Mouse (Mus musculus): Measurements from ENCODE around the gene Grap2.

Grap2 gene

DNA sequence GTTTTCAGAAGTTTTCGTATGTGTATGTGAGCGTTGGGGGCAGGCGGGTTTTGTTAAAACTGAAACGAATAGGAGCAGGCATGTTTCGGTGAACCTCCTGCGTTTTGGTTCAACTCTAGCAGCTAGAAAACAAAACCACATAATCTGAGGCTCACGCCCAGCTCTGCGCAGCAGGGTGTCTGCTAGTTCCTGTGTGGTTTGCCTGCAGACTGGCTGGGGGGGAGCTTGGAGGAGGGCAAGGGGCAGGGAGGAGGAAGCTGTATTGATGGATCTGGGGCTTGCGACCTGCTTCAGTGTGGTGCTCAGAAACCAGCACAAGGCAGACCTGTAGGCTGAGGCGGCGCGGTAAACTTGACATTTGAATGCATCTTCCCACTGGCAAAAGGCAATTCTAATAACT, at the start of gene Grap2:
Gene Grap2, plus strand, starts transcription at position 304 of the 400 bp plus-strand sequence.
- no peak for DNase-seq (ENCODE audit: extremely low read depth, low read depth)

DNA sequence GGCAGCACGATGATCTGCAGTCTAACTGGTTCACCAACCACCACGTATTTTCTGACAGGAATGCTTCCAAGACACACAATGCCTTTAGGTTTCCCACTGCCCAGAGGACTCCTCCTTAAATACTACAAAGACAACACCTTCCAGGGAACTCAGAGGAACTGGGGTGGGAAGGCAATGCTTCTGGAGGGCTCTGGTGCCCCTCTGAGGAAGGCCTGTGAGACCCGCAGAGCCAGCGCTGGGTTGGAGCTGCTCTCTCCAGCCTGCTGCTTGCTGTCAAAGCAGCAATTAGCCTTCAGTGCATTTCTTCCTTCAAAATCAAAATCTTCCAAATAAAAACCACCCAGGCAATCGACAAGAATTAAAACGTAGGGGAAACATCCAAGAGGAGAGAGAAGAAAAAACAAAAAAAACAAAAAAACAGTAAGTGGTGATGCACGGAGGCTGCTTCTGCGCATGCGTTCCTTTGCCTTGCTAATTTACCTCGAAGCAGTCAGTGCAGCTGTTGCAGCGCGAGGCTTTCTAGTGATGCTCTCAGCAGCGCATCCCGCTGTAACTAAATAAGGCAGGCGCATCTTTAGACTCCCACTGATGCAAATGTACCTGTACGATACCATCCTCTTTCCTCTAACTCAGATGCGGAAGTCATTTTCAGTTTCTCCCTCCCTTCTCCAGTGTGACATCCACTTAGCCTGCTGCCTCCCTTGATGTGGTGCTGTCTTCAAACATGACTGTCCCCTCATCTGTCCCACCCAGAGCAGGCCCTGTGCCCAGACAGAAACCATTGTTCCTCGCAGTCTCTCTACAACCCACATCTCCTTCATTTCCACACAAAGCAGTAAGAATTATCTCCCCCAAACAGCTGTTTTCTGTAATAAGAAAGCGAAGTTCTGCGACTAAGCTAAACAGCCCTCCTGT, 42.2 kb upstream of the Grap2 start:
- DNase-seq (ENCODE audit: extremely low read depth, low read depth), result no peak

DNA sequence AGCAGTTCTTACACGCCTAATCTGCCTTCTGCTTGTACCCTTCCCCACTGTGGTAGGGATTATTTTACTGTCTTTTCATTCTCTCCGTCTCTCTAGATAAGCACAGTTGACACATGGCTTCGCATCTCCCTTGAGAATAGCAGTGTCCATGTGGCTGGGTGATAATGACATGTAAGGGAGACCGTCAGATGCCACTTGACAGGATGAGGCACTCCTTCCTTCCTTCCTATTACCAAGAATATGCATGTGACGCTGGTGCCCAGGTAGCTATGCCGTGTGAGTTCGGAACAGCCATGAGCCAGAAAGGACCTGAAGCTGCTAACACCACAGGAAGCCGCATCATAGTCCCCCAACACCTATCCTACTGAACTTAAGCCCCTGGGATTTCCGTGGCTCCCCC, 41.4 kb upstream of the Grap2 start:
- no peak for DNase-seq (ENCODE audit: extremely low read depth, low read depth)

DNA sequence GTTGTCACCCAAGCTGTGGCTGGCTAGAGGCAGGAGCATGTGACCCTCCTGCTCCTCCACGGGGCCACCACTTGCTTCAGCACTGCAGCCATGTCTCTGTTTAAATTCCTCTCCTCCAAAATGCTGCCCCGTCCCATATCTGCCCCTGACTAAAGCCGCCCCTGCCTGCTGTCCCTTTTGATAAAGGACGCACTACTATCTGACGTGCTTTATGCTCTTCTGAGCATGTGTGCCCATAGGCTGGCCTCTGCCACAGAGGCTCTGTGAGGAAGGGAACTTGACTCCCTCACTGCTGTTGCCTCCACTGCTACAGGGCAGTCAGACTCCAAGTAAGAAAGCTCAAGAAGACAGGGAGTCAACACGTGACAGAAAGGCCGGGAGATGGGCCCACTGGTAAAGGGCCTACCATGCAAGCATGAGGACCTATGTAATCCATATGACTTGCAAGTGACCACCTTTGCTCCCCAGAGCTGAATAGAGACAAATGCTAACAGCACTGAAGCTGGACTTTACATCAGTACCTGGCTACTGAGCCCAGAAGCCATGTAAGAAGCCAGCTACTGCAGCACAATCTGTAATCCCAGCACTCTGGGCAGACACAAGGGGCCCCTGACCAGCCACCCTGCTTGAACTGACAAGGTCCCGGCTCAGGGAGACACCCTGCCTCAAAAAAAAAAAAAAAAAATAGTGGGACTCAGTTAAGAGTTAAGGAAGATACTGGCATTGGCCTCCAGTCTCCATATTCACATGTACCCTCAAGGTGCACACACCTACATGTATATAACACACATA, 39.9 kb upstream of the Grap2 start:
- no peak for DNase-seq (ENCODE audit: extremely low read depth, low read depth)

DNA sequence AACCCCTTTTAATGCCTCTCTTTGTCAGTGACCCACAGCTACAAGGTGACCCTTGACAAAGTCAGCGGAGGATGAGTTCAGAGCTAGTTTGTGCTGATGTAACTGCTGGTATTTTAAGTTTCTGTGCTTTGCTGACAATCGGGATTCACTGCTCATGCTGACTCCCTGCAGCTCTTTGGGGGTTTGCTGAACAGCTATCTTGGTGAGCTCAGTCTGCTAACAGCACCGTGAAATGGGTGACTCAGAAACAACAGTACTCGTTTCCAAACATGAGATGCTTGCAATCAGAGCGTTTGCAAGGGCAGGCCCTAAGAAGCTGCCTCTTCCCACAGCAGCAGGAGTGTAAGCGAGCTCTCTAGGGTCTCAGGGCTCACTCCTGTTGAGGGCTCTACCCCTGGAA, 39.1 kb upstream of the Grap2 start:
- DNase-seq (ENCODE audit: extremely low read depth, low read depth), result no peak

DNA sequence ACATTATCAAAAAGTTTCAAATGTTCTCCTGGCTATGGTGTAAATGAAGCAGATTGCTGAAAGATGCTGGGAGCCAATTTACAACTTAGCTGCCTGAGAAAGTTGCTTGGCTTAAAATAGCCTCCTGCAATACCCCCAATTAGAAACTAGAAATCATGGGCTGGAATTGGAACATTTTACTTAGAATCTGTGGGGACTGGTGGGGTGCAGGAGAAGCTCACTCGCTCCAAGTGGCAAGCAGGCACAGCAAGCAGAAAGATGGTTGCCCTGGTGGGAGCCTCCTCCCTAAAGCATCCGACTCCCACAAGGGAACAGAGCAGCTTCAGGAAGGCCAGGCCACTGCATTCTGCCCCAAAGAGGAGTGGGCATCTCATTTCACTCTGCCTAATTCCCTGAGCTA, 36.3 kb upstream of the Grap2 start:
- no peak for DNase-seq (ENCODE audit: extremely low read depth, low read depth)

DNA sequence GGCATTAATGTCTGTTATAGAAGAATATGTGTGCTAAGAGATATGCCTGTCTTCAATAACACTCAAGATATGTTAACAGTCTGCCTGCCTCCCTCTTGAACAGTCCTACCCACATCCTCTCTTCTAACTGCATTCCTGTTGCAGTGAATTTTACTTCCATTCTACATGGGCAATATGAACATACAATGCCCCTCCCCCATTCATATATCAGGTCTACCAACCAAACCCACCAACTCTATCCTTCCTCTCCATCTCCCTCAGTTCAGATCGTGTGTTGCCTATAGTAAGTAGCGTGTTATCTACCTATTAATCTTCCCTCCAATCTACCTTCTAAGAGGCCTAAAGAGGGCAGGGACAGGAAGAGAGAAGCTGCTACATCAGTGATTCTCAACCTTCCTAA, 34.3 kb upstream of the Grap2 start:
- no peak for DNase-seq (ENCODE audit: extremely low read depth, low read depth)

DNA sequence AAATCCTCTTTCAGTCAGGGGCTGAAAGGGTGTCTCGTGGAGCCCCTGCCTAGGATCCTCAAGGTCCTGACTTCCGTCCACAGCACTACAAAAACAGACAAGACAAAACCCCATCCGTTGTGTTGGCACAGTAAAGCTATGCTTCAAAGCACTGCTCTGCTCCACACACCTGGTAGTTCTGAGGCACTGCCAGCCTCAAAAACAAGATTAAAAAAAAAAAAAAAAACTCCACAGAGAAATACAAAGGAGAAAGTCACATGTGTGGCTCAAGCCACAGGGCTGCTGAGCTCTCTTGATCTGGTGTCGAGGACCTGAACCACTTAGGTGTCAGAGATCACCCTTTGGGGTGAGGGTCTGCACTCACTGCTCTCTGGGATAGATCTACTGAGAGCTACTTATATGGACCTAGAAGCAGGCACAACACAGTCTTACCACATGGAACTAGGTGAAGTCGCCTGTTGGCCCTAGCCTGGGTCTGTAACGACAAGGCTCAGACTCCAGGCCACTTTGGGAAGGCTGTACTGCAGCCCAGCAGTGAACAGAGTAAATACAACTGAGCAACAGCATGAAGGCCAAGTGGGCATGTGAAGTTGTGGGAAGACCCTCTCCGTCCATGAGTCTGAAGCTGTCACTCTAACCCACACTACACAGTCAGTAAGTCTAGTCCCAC, 33.6 kb upstream of the Grap2 start:
- DNase-seq (ENCODE audit: extremely low read depth, low read depth), result no peak

DNA sequence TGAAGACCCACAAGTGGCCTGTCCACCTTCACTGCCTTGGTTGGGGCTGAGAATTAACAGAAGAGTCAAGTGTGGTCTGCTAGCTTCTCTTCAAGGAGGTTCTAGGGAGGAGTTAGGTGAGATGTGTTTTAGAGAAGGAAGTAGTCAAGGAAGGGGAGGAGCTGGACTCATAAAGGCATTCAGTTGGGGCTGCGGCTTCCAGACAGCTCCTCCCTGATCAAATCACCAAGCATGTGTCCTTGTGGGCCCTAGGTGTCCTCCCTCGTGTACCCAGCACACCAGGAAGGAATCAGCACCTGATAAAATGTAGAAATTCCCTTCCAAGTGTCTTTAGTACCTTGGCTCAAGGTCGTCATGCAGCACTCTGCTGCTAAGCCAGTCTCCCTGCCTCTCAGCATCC, 28.3 kb upstream of the Grap2 start:
- DNase-seq (ENCODE audit: extremely low read depth, low read depth), result no peak

DNA sequence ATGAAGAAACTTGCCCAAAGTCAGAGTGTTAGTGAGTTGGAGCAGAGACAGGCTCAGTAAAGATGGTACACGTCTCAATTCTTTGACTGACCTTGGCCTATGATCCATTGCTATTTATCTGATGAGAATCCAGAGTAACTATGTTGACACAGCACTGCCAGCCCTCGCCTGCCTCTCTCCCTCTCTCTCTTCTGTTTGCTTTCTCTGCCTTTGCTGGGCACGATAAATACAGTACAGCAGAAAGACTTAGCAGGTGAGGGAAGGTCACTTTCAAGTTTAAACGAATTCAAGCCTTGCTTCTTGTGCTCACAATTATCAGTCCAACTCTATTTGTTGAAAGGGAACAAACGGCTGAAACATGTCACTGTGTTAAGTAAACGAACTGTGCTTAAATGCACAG, 27.0 kb upstream of the Grap2 start:
- DNase-seq (ENCODE audit: extremely low read depth, low read depth), result no peak

DNA sequence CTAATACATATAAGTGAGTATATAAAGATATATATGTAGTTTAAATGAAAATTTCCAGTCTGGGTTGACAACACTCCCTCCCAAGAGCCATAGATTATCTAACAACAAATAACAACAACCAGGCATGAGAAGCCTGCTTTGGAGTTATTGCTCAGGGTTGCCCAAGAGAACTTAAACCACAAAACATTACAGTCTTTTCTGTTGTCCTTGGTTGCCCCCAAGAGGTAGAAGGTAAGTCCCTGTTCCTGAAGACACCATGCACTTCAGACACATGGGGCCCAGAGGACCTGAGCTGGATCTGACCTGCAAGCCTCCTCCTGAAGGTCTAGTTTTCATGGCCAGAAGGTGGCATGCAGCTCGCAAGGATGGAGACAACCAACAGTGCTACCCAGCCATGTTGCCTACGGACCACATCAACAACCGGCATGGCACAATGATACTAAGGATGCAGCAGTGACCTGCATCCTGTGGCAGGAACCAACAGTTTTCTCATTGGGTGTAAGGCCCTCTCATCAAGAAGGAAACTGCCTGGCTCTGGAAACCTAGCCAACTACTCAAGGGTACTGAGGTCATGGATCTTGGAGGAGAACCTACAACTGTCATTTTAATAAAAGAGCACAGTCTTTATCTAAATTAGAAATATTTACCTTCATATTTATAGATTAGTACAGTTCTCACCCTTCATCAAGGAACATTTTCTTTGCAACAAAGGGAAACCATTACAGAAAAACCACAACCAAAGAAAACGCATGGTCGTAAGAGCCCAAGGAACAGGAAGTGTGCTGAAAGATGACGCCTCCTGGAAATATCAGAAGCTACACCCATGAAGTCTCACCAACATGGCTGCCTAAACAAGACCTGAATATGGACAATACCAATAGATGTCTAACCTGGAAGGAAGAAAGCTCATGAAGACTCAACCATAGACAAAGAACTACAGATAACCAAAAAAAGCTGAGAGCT, 17.3 kb upstream of the Grap2 start:
- DNase-seq (ENCODE audit: extremely low read depth, low read depth), result no peak

DNA sequence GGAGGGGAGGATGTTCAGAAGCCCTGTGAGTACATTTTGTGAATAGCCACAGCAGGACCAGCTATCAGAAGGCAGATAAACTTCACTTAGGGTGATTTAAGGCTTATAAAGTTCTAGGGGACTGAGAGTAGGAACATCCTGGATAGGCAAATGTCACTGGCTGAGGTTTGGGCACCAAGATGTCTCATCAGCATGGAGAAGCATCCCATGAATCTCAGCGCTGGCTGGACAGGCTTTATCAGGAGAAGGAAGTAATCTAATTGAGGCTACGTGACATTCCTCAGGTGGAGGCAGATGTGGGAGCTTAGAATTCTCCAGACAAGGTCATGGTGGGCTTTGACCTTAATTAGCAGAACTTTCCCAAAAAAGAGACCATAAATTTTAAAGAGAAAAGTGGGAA, 16.4 kb upstream of the Grap2 start:
- DNase-seq (ENCODE audit: extremely low read depth, low read depth), result no peak

DNA sequence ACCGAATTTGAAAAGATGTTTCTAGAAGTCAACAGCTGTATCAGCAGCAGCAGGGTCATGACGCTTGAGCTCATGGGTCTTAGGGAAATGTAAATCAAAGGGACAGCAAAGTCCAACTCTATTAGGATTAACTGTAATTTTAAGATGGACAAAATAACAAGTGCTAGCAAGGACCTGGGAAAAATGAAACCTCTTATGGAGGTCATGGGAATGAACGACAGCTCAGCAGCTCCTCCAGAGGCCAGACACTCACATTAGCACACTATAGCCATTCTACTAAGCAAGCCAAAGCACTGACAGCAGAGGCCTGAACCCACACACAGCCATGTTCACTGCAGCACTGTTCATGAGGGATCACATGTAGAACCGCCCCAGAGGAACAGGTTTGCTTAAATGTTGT, 14.6 kb upstream of the Grap2 start:
- DNase-seq (ENCODE audit: extremely low read depth, low read depth), result no peak

DNA sequence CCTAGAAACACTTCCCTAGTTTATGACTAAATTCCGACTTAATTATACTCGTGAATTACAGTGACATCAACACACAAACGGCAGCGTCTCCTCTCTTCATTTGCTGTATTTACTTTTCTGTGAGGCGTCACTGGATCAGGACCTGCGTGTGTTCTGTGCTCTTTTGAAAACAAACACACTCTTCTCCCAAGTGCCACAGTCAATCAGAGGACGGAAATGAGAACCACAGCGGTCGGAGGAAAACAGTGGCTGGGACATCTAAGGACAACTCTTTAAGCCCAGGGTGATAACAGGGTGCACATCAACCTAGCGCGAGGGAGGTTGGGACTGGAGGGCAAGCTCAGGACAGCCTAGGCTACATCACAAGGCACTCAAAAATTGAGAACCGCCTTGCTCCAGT, 12.9 kb upstream of the Grap2 start:
- DNase-seq (ENCODE audit: extremely low read depth, low read depth), result no peak

DNA sequence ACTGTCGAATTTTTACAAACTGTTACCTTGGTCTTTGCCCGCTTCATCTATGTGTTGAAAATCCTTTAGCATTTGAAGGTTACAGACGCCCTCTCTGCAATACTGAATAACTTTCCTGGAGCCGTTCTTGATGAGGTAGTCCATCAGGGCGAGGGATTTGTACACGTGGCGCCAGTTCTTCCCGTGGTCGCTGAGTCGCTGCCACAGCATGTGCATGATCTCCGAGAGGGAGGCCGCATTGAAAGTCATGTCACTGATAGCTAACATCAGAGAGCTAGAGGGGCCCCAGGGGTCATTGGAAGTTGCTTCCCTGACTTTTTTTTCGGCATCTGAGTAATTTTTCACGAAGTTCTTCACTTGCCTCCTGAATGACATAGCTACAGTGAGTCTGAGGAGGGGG, 12.4 kb upstream of the Grap2 start:
- DNase-seq (ENCODE audit: extremely low read depth, low read depth), result no peak

DNA sequence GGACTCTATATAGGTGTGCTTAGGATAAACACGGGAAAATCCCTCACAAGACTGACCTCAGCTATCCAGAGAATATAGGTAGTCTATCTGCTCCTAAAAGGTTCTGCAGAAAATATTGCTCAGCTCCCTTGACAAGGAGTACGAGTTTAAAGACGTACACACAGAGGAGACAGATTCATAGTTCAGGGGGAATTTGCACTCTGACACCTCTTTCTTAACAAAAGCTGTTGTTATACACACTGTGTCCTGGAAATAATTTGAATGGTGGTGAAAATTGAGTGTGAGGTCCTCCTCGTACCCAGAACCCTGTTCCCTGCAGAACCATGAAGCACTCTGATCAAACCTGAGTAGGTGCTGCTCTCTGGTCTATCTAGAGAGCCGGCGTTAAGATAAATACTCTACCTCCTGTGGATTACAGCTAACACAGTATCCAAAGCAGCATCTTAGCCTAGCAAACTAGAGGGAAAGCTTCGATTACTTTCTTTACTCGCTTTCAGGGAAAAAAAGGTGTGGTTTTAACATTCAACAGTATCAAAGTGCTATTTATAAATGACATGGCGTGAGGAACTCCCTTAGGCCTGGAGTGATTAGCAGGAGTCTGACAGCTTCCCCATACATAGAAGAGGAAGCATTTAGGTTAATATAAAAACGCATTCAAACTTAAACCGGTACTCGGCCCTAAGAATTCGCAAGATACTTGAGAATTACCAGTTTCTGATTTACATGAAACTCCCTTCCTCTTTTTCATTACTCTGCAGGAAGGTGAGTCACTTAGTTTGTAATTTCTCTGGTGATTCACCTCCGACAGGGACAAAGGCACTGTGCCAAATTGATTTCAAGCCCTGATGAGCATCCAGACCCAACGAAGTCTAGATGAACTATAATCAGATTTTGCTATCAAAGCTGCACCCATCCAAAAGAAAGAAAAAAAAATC, 11.5 kb upstream of the Grap2 start:
- peak; percentile 54 for DNase-seq (ENCODE audit: extremely low read depth, low read depth)

DNA sequence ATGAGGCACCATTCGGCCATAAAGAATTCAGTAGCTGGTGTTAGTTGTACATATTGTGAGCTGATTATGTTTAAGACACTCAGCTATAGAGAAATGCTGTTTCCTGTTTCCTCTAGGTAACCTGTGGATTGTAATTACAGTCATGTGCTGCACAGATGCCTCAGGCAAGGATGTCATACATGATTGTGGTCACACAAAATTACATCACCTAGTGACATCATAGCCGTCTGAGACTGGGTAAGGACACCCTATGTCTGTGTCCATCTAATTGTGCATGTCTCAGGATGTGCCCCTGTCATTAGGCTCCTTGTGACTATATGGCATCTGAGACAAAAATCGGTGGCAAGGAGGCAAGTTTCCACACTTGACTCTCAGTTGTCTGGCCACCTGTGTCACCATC, 9.9 kb upstream of the Grap2 start:
- DNase-seq (ENCODE audit: extremely low read depth, low read depth), result no peak

DNA sequence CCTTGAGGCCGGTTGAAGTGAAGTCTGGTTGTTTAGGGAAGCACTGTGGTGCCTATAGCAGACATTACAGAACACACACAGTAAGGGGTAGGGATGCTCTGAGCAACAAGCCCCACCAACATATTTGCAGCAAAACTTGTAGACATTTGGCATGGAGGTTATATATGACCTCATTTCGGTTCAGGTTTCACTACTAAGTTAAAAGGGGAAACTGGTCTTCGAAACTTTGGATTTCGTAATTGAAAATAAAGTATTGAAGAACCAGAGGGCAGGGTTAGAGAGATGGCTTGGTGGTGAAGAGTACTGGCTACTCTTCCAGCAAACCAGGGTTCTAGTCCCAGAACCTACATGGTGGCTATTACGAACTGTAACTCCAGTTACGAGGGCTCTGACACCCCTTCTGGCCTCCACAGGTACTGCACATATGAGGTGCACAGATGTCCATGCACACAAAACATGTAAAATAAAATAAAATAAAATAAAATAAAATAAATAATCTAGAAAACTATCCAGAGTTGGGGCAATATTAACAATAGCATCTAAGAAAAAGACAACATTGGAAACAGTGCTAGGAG, 8.7 kb upstream of the Grap2 start:
- DNase-seq (ENCODE audit: extremely low read depth, low read depth), result no peak

DNA sequence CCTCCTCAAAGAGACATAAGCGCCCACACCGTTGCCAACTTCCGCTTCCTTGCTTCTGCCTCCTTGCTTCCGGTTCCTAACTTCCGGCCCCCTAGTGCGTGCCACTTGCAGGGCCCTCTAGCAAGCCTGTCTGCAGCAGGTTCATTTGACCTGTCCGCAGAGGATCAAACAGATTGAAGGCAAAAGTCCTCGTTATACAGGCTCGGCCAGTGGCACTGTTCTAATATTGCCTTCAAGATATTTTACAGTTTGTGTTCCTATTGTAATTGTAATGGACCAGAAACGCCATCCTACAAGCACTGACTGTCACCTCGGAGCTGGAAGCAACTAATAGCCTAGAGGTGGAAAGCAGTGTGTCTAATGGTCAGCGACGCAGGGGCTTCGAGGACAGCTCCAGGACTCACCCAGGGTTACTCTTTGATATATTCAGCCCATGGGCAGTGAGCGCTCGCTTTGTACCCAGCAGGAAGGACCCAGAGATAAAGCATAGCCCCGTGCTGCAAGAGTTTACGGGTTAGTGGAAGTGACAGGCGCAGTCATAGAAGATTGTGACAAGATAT, 7.2 kb upstream of the Grap2 start, which contains the start of gene Enthd1:
Gene Enthd1, minus strand, starts transcription at position 51 of the 560 bp plus-strand sequence.
- no peak for DNase-seq (ENCODE audit: extremely low read depth, low read depth)
